8 mouse cellular contexts compared by ENCODE assay signal in genomic region chr11:77077792-77078191, GRCm38 (mm10). TPM values are rescaled to one million over a fixed set of nuclear protein-coding genes. Genes with fewer than 3 reads are reported as not detected.
DNase-seq lines count a peak whose midpoint lies in the region; ATAC-seq and TF ChIP-seq lines count a peak whose summit lies in the region.

No protein-coding gene starts in this region.

- H3K27me3 ChIP-seq in forebrain, embryonic 11.5 days (ENCODE audit: control insufficient read depth, insufficient read depth, low read length): no peaks in the 10 kb centered on the region
- 0 out of 2 replicates have a peak, but pooled peaks cover 12% of the 10 kb centered on the region for H3K27me3 ChIP-seq in limb, embryonic 10.5 days (ENCODE audit: low read depth, poor library complexity, severe bottlenecking)
- H3K27me3 ChIP-seq in midbrain, postnatal 0 days (ENCODE audit: insufficient read depth, low read length): peaks cover 9% of the 10 kb centered on the region; the same call in 1 of the 2 replicates

- H3K9ac ChIP-seq in forebrain, embryonic 11.5 days (ENCODE audit: low read length): peak overlapping the region; percentile 73
- H3K9ac ChIP-seq in midbrain, postnatal 0 days (replicated peaks; ENCODE audit: low read length, poor library complexity, severe bottlenecking): peak overlapping the region; percentile 68

- no peaks in the 10 kb centered on the region for H3K4me1 ChIP-seq in forebrain, embryonic 11.5 days (replicated peaks; ENCODE audit: control insufficient read depth, insufficient read depth, low read length)
- H3K4me1 ChIP-seq in limb, embryonic 10.5 days: peaks cover 9% of the 10 kb centered on the region; the same call in 1 of the 2 replicates
- H3K4me1 ChIP-seq in midbrain, postnatal 0 days (ENCODE audit: insufficient read depth, low read length): peaks cover 2% of the 10 kb centered on the region; the same call in 1 of the 2 replicates

- TF ChIP-seq CTCF in midbrain, postnatal 0 days (IDR thresholded peaks at IDR 0.05): no peak

- H3K4me2 ChIP-seq in forebrain, embryonic 11.5 days (ENCODE audit: low read depth, low read length, severe bottlenecking): peak overlapping the region; percentile 91
- H3K4me2 ChIP-seq in midbrain, postnatal 0 days (ENCODE audit: low read depth, low read length, poor library complexity, severe bottlenecking): peak overlapping the region; percentile 89

- no peaks in the 10 kb centered on the region for H3K9me3 ChIP-seq in forebrain, embryonic 11.5 days (ENCODE audit: control insufficient read depth, low read length)
- H3K9me3 ChIP-seq in limb, embryonic 10.5 days (replicated peaks): no peaks in the 10 kb centered on the region
- H3K9me3 ChIP-seq in midbrain, postnatal 0 days (ENCODE audit: low read length): no peaks in the 10 kb centered on the region

- H3K4me3 ChIP-seq in forebrain, embryonic 11.5 days (ENCODE audit: low read depth, low read length): peak overlapping the region; percentile 93
- peak overlapping the region; percentile 86 for H3K4me3 ChIP-seq in limb, embryonic 10.5 days
- peak overlapping the region; percentile 81 for H3K4me3 ChIP-seq in midbrain, postnatal 0 days (ENCODE audit: low read depth, low read length)

- 2% methylated on average over 16 of the region's 16 CpGs for WGBS in forebrain, embryonic 11.5 days
- WGBS in limb, embryonic 10.5 days: 4% methylated on average over 16 of the region's 16 CpGs
- WGBS in midbrain, postnatal 0 days: 2% methylated on average over 16 of the region's 16 CpGs

- H3K36me3 ChIP-seq in forebrain, embryonic 11.5 days (ENCODE audit: control insufficient read depth, insufficient read depth, low read length): no peaks in the 10 kb centered on the region; the same call in 1 of the 2 replicates
- peaks cover 35% of the 10 kb centered on the region for H3K36me3 ChIP-seq in limb, embryonic 10.5 days
- H3K36me3 ChIP-seq in midbrain, postnatal 0 days (ENCODE audit: insufficient read depth, low read length): peaks cover 12% of the 10 kb centered on the region

- peak; percentile 14 for DNase-seq in gastrocnemius, postnatal 25 days
- no peak for DNase-seq in gastrocnemius, postnatal 10 days
- peak; percentile 47 for DNase-seq in 3T3-L1 (ENCODE audit: low read depth, low spot score)
- DNase-seq in forebrain, embryonic 11.5 days (ENCODE audit: low spot score): no peak
- DNase-seq in limb, embryonic 10.5 days (ENCODE audit: low spot score): no peak
- no peak for DNase-seq in midbrain, postnatal 0 days (ENCODE audit: low spot score)
- no peak for DNase-seq in ovary, postnatal 14 days (ENCODE audit: low spot score)

- peak overlapping the region; percentile 68; the same call in 1 of the 2 replicates for H3K27ac ChIP-seq in forebrain, embryonic 11.5 days (ENCODE audit: low read depth, low read length)
- peak overlapping the region; percentile 94 for H3K27ac ChIP-seq in limb, embryonic 10.5 days
- H3K27ac ChIP-seq in midbrain, postnatal 0 days (ENCODE audit: low read depth, low read length): peak overlapping the region; percentile 83

- ATAC-seq in activated CD4-positive, CD25-positive, alpha-beta regulatory T cell, adult 4 months: peak; percentile 24
- 0 out of 2 replicates have a peak, but pooled peaks have one; percentile 10 for ATAC-seq in forebrain, embryonic 11.5 days (replicated peaks; ENCODE audit: low FRiP score)
- peak; percentile 20; the same call in 1 of the 2 replicates for ATAC-seq in midbrain, postnatal 0 days (ENCODE audit: low FRiP score)

RNA-seq across cellular contexts. Expression of gene Nsrp1, which starts 0.4 kb away (rescaled TPM):
- 10 to 100 TPM in 1 of 2 experiments, 1 to 10 TPM in 1; 9.5 to 10.3 TPM for total RNA-seq in gastrocnemius, postnatal 25 days (2021)
- 10 to 100 TPM; 12.4 to 18.0 TPM for total RNA-seq in gastrocnemius, postnatal 10 days (2021)
- polyA plus RNA-seq in activated CD4-positive, CD25-positive, alpha-beta regulatory T cell, adult 4 months (2017; shearing (Covaris generic)): 10 to 100 TPM; 51.8 to 75.8 TPM
- polyA plus RNA-seq in forebrain, embryonic 11.5 days (2014; fragmentation: Nextera tagmentation; extraction: Ambion mirVana): 60.4 and 67.6 TPM in 2 replicates
- polyA plus RNA-seq in limb, embryonic 10.5 days (2016; fragmentation: Nextera tagmentation; extraction: Ambion mirVana): 55.7 and 64.2 TPM in 2 replicates
- total RNA-seq in midbrain, postnatal 0 days (2014; rRNA removed): 2.5 and 3.5 TPM in 2 replicates
- 53.1 and 55.0 TPM in 2 replicates for polyA plus RNA-seq in midbrain, postnatal 0 days (2015; fragmentation: Nextera tagmentation; extraction: Ambion mirVana)

Comparison
In these comparisons a context has a peak if more than half of its experiments do, and no peak if none do; other contexts are left out.
1. DNase-seq: peak in gastrocnemius, postnatal 25 days (single experiment) and 3T3-L1 (single experiment); none in gastrocnemius, postnatal 10 days (single experiment), forebrain, embryonic 11.5 days (single experiment), limb, embryonic 10.5 days (single experiment), midbrain, postnatal 0 days (single experiment) and ovary, postnatal 14 days (single experiment).
2. Peak in every context shown above with its lines, with median percentiles within 50 percentile points of each other: ATAC-seq, H3K27ac ChIP-seq and H3K4me3 ChIP-seq.